Mouse (Mus musculus) E14TG2a.4 (cell line): Measurements from ENCODE around the gene Gtf2e1.

Experiments used
- CTCF ChIP-seq: conservative IDR thresholded peaks from 2 replicates; pipeline ENCODE4 v1.5.1; 2014; ENCODE audit warnings: low read length
- NANOG ChIP-seq: IDR thresholded peaks from 2 replicates; pipeline ENCODE4 v1.6.1; 2014; ENCODE audit warnings: borderline replicate concordance, low read length, mixed read lengths
- POU5F1 ChIP-seq: IDR thresholded peaks from 2 replicates; pipeline ENCODE4 v1.6.1; 2014; ENCODE audit warnings: low read length, borderline replicate concordance

- TF ChIP-seq CTCF (no peak), POU5F1 (no peak), NANOG (no peak)
Measured at GRCm38 (mm10) chr16:37517596-37518211, 21.9 kb downstream of the Gtf2e1 start.
